Mouse (Mus musculus) midbrain, postnatal 0 days (tissue): ENCODE results near the gene Prune2. TPM values are rescaled to one million over a fixed set of nuclear protein-coding genes. Genes with fewer than 3 reads are reported as not detected.

Experiments
- ATAC-seq: fragments of 200-750 bp; cut with Nextera tagmentation; 2 replicates; pipeline ENCODE4 v1.8.0; 2017; ENCODE audit warnings: moderate number of reproducible peaks, mild to moderate bottlenecking, moderate TSS enrichment, moderate library complexity; ENCODE audit not compliant: low FRiP score
- DNase-seq: peaks from one replicate; pipeline ENCODE4 v3.0.0-alpha.2; 2015; ENCODE audit warnings: low spot score
- H3K27ac ChIP-seq: fragments of 300-500 bp; sonication (generic); 2 replicates; pipeline ENCODE4 v1.5.1; 2014; ENCODE audit warnings: low read depth, mild to moderate bottlenecking, low read length, mixed read lengths
- H3K27me3 ChIP-seq: fragments of 300-500 bp; sonication (generic); 2 replicates; pipeline ENCODE4 v1.6.1; 2014; ENCODE audit warnings: low read length, control low read depth, mixed read lengths; ENCODE audit not compliant: insufficient read depth
- H3K36me3 ChIP-seq: fragments of 300-500 bp; sonication (generic); 2 replicates; pipeline ENCODE4 v1.6.1; 2014; ENCODE audit warnings: low read length, control low read depth, mixed read lengths; ENCODE audit not compliant: insufficient read depth
- H3K4me1 ChIP-seq: fragments of 300-500 bp; sonication (generic); 2 replicates; pipeline ENCODE4 v1.6.1; 2014; ENCODE audit warnings: mild to moderate bottlenecking, control low read depth, antibody characterized with exemption, low read length, mixed read lengths; ENCODE audit not compliant: insufficient read depth
- H3K4me2 ChIP-seq: fragments of 300-500 bp; sonication (generic); 2 replicates; pipeline ENCODE4 v1.6.1; 2014; ENCODE audit warnings: low read depth, mild to moderate bottlenecking, low read length, mixed read lengths; ENCODE audit not compliant: poor library complexity, severe bottlenecking
- H3K4me3 ChIP-seq: fragments of 300-500 bp; sonication (generic); 2 replicates; pipeline ENCODE4 v1.5.1; 2014; ENCODE audit warnings: low read depth, mild to moderate bottlenecking, low read length, moderate library complexity
- H3K9ac ChIP-seq: fragments of 300-500 bp; sonication (generic); replicated peaks from 2 replicates; pipeline ENCODE4 v1.6.1; 2014; ENCODE audit warnings: mild to moderate bottlenecking, low read length, moderate library complexity, mixed read lengths; ENCODE audit not compliant: poor library complexity, severe bottlenecking
- H3K9me3 ChIP-seq: fragments of 300-500 bp; sonication (generic); 2 replicates; pipeline ENCODE4 v1.6.1; 2016; ENCODE audit warnings: low read length, control low read depth
- CTCF ChIP-seq: IDR thresholded peaks from 2 replicates; pipeline ENCODE4 v1.5.1; 2016; ENCODE audit warnings: antibody characterized with exemption, mild to moderate bottlenecking
- WGBS: fragments of 180-500 bp; shearing (Covaris S2); extraction: QIAGEN DNeasy Blood & Tissue Kit; methylation state at CpG from one replicate; pipeline ENCODE4 v1.1.7; 2014; 5-methylcytosine and 5-hydroxymethylcytosine counted together
- polyA plus RNA-seq: library from polyadenylated mRNA; unstranded; fragments of >200 nt; fragmentation: Nextera tagmentation; extraction: Ambion mirVana; gene quantifications from 2 replicates; pipeline ENCODE4 v1.2.1, GENCODE M21; 2015
- total RNA-seq: library from RNA; depleted of rRNA; stranded (reverse); fragments of >200 nt; gene quantifications from 2 replicates; pipeline ENCODE4 v1.2.3, GENCODE M21; 2014

Gene Prune2
- total and polyA plus RNA-seq, 2 experiments from 2014 or later: 12.0 to 12.1 TPM

DNA sequence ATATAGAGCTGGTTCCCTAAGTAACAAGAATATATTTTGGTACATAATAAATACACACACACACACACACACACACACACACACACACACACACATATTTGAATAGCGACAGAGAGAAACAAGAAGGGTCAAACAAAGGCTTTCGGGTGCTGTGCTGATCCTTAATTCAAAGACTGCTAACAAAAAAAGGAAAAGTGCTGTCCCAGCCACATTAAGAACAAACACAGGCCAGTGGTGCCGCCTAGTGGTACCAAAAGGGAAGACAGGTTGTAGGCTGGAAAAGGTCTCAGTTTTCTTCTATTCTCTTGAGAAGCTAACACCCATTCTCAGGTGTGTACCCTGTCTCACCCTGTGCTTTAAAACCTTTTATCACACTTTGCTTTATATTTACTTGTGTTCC, 74.4 kb downstream of the Prune2 start:
- H3K36me3 ChIP-seq: no peaks in the 10 kb centered on the region
- H3K4me3 ChIP-seq: no peak overlapping the region
- no peaks in the 10 kb centered on the region for H3K27me3 ChIP-seq
- TF ChIP-seq CTCF: peak; percentile 90
- DNase-seq: peak; percentile 64
- WGBS: 8% methylated on average over 3 of the region's 3 CpGs
- H3K4me2 ChIP-seq: no peak overlapping the region
- no peak overlapping the region for H3K9ac ChIP-seq
- ATAC-seq: no peak; the same call in 1 of the 2 replicates
- no peaks in the 10 kb centered on the region for H3K9me3 ChIP-seq
- H3K27ac ChIP-seq: no peak overlapping the region
- H3K4me1 ChIP-seq: no peaks in the 10 kb centered on the region

DNA sequence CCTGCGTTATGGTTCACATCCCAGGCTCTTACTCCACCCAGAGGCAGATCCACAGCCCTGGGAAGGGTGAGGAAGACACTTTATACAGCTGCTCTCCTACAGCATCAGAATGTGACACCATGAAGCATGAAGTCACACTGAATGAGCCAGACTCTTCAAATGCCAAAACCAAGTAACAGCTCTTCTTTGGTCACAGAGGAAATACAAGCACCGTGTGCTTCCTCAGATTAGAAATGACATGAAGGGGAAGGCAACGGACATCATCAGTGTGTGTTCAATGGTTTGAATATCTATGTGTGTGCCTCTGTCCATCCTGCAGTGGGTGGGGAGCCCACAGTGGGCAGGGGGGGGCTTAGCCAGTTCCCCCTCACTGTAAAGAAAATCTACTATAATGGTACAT, 76.4 kb downstream of the Prune2 start:
- no peaks in the 10 kb centered on the region for H3K9me3 ChIP-seq
- 87% methylated on average over 3 of the region's 3 CpGs for WGBS
- TF ChIP-seq CTCF: no peak
- H3K4me2 ChIP-seq: no peak overlapping the region
- H3K27ac ChIP-seq: no peak overlapping the region
- H3K4me1 ChIP-seq: no peaks in the 10 kb centered on the region
- DNase-seq (no peak), ATAC-seq (no peak)
- no peaks in the 10 kb centered on the region for H3K27me3 ChIP-seq
- H3K36me3 ChIP-seq: no peaks in the 10 kb centered on the region
- no peak overlapping the region for H3K4me3 ChIP-seq
- no peak overlapping the region for H3K9ac ChIP-seq

DNA sequence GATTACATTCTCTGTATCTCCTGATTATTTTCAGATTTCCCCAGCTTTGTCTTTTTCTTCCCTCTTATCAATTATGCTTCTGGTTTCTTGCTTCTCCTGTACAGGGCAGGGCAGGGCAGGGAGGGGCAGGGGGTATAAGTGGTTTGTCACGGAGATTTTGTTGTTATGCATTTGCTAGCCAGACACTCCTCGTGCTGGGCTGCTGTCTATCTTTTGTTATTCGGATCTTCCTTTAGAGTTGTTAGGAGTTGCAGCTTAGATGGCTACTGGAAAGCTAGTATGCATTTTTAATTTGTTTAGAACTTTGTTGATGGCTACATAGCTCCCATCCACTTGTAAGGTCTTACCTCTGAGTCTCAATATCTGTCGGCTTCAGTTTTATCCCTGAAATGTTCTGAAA, 91.0 kb downstream of the Prune2 start:
- ATAC-seq: no peak

DNA sequence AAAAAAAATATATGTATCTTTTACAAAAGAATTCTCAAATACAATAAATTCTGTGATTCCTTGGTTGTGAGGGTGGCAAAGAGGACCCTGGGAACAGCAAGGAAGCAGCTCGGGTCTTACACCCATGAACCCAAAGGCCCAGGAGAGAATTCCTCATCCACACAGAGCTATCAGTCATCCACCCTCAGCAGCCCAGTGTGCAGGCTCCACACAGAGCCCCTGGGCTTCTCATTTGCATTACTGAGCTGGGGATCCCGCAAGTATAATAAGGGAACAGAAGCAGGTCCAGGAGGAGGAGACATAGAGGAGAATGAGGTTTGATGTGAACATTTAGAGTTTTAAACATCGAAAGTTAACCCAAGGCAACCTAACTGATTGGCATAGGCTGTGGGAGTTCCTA, 100.0 kb downstream of the Prune2 start:
- H3K27ac ChIP-seq: no peak overlapping the region
- no peak overlapping the region for H3K9ac ChIP-seq
- H3K36me3 ChIP-seq: no peaks in the 10 kb centered on the region
- no peak overlapping the region for H3K4me2 ChIP-seq
- no peak for TF ChIP-seq CTCF
- ATAC-seq (no peak), DNase-seq (no peak)
- no peaks in the 10 kb centered on the region for H3K9me3 ChIP-seq
- WGBS: 27% methylated on average over 3 of the region's 3 CpGs
- no peaks in the 10 kb centered on the region for H3K27me3 ChIP-seq
- H3K4me3 ChIP-seq: no peak overlapping the region
- H3K4me1 ChIP-seq: no peaks in the 10 kb centered on the region

More for the DNA sequence above, 91.0 kb downstream of the Prune2 start:
- no peaks in the 10 kb centered on the region for H3K36me3 ChIP-seq
- H3K9me3 ChIP-seq: no peaks in the 10 kb centered on the region
- 57% methylated on average over 4 of the region's 4 CpGs for WGBS
- no peak for TF ChIP-seq CTCF
- DNase-seq: no peak
- no peaks in the 10 kb centered on the region for H3K4me1 ChIP-seq
- no peak overlapping the region for H3K27ac ChIP-seq
- no peak overlapping the region for H3K9ac ChIP-seq
- H3K4me2 ChIP-seq: no peak overlapping the region
- no peak overlapping the region for H3K4me3 ChIP-seq
- H3K27me3 ChIP-seq: no peaks in the 10 kb centered on the region

DNA sequence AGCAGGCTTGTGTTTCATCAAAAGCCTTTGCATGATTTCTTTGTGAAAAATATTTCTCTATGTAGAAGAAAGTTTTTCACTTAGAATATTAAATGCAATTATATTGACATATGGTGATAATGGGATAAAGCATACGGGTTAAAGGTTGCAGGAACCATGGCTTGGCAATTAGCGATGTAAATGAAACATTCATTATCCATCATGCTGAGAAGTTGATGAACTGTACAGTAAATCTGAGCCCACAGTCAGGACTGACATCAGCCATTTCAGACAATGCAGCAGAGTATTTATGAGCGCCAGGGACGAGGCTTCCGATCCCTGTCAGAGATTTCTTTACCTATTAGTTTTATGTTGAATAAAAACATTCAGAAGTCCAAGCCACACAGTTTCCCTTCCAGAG, 104.2 kb downstream of the Prune2 start:
- TF ChIP-seq CTCF: no peak
- Histone ChIP-seq H3K27ac (no peak overlapping the region), H3K9ac (no peak overlapping the region), H3K27me3 (no peaks in the 10 kb centered on the region), H3K9me3 (no peaks in the 10 kb centered on the region), H3K4me1 (no peaks in the 10 kb centered on the region), H3K4me2 (no peak overlapping the region), H3K36me3 (no peaks in the 10 kb centered on the region), H3K4me3 (no peak overlapping the region)
- WGBS: 85% methylated on average over 5 of the region's 5 CpGs
- no peak for ATAC-seq
- DNase-seq: no peak

DNA sequence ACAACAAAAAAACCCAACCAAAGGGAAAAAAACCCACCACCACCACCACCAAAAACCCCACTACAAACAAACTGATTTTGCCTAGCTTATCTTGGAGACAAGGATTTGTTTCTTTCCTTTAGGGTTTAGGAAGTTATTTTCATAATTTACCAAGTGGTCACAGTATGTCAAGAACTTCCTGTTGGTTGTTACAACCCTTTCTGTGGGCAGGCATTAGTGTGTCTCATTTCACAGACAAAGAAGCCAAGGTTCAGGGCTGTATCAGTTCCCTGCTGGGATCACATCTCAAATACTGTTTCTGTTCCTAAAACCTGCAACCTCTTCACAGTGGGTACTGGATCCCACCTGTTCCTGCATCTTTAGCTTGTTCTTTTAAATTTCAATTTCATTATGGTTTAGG, 108.5 kb downstream of the Prune2 start:
- DNase-seq (no peak), ATAC-seq (no peak)
- H3K27ac ChIP-seq: no peak overlapping the region
- no peaks in the 10 kb centered on the region for H3K4me1 ChIP-seq
- no peak overlapping the region for H3K9ac ChIP-seq
- H3K27me3 ChIP-seq: no peaks in the 10 kb centered on the region
- H3K4me3 ChIP-seq: no peak overlapping the region
- H3K4me2 ChIP-seq: no peak overlapping the region
- H3K36me3 ChIP-seq: no peaks in the 10 kb centered on the region
- no peaks in the 10 kb centered on the region for H3K9me3 ChIP-seq
- TF ChIP-seq CTCF: no peak
